Mouse (Mus musculus) megakaryocyte, embryonic 14.5 days (primary cell): ENCODE measurements at regions not wholly inside any gene's neighbourhood (a gene's known extent, or its start where the extent isn't known, plus 50 kb on each side); places are given as distances from the start of the nearest gene placed in this dataset.

Experiments
- H3K27me3 ChIP-seq: replicated peaks from 2 replicates; pipeline ENCODE3; 2012; ENCODE audit warnings: inconsistent platforms
- H3K36me3 ChIP-seq: replicated peaks from 2 replicates; pipeline ENCODE3; 2012; ENCODE audit warnings: low read length, inconsistent platforms, mixed read lengths
- H3K4me1 ChIP-seq: 2 replicates; pipeline ENCODE4 v1.6.1; 2012; ENCODE audit warnings: inconsistent platforms
- H3K4me3 ChIP-seq: replicated peaks from 2 replicates; pipeline ENCODE3; 2012; ENCODE audit warnings: moderate library complexity, mild to moderate bottlenecking, inconsistent platforms
- H3K9me3 ChIP-seq: 2 replicates; pipeline ENCODE4 v1.6.1; 2012; ENCODE audit warnings: inconsistent platforms
- FLI1 ChIP-seq: IDR thresholded peaks from 2 replicates; pipeline ENCODE4 v1.6.1; 2012; ENCODE audit warnings: low read length, inconsistent platforms, mixed read lengths
- GATA1 ChIP-seq: IDR thresholded peaks from 3 replicates; pipeline ENCODE4 v1.6.1; 2012; ENCODE audit warnings: mixed read lengths, low read length, inconsistent platforms, borderline replicate concordance

DNA sequence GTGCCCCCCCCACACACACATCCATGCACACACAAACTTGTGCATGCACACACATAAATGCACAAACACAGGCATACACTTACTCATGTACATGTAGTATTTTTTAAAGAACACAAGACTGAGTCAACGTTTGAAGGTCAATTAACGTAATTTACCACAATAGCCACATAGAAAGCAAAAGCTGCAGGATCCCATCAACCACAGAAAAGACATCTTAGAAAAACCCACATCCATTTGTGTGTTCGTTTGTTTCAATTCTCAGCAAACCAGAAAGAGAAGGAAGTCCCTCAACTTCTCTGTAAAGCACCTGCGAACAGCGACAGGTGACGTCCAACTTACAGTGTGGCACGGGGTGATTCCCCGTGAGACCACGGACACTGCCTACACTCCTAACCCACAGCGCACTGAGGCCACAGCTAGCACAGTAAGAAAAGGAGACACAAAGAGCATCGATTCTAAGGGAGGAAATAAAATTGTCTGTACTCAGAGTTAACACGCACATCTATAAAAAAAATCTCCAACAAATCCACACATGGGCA, 53.8 kb downstream of the Dio3 start:
- no peak for TF ChIP-seq GATA1
- TF ChIP-seq FLI1 = no peak
- Histone ChIP-seq H3K36me3 (no peaks in the 10 kb centered on the region), H3K9me3 (peaks cover 21% of the 10 kb centered on the region), H3K27me3 (no peaks in the 10 kb centered on the region), H3K4me3 (no peak overlapping the region), H3K4me1 (no peaks in the 10 kb centered on the region)

DNA sequence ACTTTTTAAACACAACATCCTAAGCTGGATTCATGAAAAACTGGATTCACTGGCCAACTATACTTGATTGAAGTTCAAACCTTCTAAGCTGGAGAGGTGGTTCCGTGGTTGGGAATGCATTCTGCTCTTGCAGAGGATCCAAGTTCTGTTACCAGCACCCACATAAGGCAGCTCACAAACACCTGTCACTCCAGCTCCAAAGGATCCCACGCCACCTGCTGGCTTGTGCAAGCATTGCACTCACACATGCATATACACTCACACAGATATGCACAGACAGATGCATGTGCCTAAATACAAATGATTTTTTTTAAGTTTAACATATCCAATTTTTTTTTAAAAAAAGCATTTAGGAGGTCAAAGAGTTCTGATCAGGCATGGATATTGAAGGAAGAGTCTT, 55.7 kb downstream of the Dio3 start:
- Histone ChIP-seq H3K27me3 (no peaks in the 10 kb centered on the region), H3K9me3 (peaks cover 21% of the 10 kb centered on the region), H3K36me3 (no peaks in the 10 kb centered on the region), H3K4me1 (no peaks in the 10 kb centered on the region), H3K4me3 (no peak overlapping the region)
- TF ChIP-seq GATA1 (no peak), FLI1 (no peak)

DNA sequence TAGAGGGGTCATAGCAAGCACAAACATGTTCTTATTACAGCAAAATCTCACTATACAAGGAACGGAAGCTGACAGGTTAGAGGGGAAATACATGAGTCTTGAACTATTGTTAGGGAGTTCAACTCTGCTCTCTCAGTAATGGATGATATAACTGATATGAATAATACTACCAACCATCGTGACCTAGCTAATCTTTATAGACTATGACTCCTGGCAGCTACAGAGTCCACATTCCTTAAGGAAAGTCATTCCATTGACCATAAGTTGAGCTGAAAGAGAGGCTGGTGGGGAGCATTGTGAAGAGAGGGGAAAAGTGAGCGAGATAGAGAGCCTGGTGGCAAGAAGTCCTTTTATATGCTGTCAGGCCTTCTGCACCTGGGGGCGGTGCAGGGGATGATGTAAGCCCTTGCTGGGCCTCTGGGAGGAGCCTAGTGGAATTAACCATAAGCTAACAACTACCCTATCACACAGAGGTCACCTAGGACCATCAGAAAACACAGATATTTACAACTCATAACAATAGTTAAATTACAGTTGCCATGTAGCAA, 65.5 kb downstream of the Dio3 start:
- Histone ChIP-seq H3K4me3 (no peak overlapping the region), H3K4me1 (no peaks in the 10 kb centered on the region), H3K27me3 (no peaks in the 10 kb centered on the region), H3K9me3 (no peaks in the 10 kb centered on the region), H3K36me3 (no peaks in the 10 kb centered on the region)
- no peak for TF ChIP-seq GATA1

DNA sequence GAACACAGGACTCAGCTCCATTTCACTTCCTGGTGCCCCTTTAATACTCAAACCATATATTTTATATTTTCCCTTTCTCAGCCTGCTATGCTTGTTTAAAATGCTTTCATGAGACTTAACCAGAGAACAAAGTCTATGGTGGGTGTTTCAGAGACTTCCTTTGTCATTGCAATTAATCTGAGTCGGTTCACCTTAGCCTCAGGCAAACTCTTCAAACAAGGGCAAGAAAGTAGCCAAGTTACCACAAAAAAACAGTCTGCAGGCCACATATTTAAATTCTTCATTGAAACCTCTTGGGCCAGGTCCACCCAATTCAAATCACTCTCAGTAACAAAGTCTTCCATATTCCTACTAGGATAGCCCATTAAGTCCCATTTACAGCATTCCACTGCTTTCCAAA, 70.8 kb downstream of the Dio3 start:
- Histone ChIP-seq H3K4me3 (no peak overlapping the region), H3K4me1 (no peaks in the 10 kb centered on the region), H3K9me3 (no peaks in the 10 kb centered on the region), H3K27me3 (no peaks in the 10 kb centered on the region), H3K36me3 (no peaks in the 10 kb centered on the region)
- no peak for TF ChIP-seq GATA1
- no peak for TF ChIP-seq FLI1

DNA sequence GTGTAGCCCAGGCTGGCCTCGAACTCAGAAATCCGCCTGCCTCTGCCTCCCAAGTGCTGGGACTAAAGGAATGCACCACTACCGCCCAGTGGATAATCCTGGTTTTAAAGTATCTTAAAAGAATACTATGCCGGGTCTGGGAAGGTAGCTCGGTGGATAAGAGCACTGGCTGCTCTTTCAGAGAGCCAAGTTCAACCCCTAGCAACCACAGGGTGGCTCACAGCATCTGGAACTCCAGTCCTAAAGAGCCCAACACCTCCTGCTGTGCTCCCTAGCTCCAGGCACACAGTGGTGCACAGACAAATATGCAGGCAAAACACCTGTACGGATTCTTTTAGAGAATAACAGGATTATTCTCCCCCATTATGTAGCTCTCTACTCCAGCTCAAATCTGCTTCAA, 77.0 kb downstream of the Dio3 start:
- Histone ChIP-seq H3K9me3 (no peaks in the 10 kb centered on the region), H3K4me1 (no peaks in the 10 kb centered on the region), H3K27me3 (peaks cover 5% of the 10 kb centered on the region), H3K36me3 (no peaks in the 10 kb centered on the region), H3K4me3 (no peak overlapping the region)
- TF ChIP-seq FLI1 (no peak), GATA1 (no peak)

DNA sequence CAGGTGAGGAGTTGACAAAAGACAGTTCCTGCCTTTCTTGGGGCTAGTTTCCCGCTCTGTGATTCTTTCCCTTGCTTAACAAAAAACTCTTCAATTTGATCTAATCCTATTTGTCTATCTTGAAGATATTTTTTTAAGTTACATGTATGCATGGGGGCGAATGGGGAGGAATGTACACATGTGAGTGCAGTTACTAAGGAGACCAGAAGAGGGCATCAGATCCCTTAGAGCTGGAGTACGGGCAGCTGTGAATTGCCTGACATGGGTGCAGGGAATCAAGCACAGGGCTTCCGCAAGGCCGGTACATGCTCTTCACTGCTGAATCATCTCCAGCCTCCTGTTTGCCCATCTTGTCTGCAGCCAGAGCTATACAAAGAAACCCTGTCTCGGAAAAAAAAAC, 79.8 kb upstream of the Ppp2r5c start:
- peaks cover 4% of the 10 kb centered on the region for H3K27me3 ChIP-seq
- no peak overlapping the region for H3K4me3 ChIP-seq
- no peaks in the 10 kb centered on the region for H3K36me3 ChIP-seq
- H3K4me1 ChIP-seq = no peaks in the 10 kb centered on the region
- TF ChIP-seq FLI1 (no peak), GATA1 (no peak)
- peaks cover 23% of the 10 kb centered on the region for H3K9me3 ChIP-seq

DNA sequence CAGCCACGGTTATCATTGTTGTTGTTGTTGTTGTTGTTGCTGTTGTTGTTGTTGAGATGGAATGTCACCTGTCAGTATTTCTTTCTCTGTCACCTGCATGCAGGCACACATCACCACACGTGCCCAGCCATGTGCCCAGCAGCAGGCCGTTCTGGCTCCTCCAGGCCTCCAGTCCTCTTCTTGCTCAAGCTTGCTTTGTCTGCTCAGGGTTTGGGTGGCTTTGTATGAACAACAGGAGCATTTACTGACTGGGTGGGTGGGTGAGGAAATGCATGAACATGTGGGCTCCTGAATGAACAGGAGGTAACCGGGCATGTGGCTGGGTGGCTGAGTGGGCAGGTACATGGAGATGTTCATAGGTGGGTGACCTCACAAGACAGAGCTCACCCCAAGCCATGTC, 79.1 kb upstream of the Ppp2r5c start:
- Histone ChIP-seq H3K4me3 (no peak overlapping the region), H3K9me3 (peaks cover 23% of the 10 kb centered on the region), H3K27me3 (peaks cover 10% of the 10 kb centered on the region), H3K36me3 (no peaks in the 10 kb centered on the region), H3K4me1 (no peaks in the 10 kb centered on the region)
- TF ChIP-seq GATA1 = no peak
- no peak for TF ChIP-seq FLI1

DNA sequence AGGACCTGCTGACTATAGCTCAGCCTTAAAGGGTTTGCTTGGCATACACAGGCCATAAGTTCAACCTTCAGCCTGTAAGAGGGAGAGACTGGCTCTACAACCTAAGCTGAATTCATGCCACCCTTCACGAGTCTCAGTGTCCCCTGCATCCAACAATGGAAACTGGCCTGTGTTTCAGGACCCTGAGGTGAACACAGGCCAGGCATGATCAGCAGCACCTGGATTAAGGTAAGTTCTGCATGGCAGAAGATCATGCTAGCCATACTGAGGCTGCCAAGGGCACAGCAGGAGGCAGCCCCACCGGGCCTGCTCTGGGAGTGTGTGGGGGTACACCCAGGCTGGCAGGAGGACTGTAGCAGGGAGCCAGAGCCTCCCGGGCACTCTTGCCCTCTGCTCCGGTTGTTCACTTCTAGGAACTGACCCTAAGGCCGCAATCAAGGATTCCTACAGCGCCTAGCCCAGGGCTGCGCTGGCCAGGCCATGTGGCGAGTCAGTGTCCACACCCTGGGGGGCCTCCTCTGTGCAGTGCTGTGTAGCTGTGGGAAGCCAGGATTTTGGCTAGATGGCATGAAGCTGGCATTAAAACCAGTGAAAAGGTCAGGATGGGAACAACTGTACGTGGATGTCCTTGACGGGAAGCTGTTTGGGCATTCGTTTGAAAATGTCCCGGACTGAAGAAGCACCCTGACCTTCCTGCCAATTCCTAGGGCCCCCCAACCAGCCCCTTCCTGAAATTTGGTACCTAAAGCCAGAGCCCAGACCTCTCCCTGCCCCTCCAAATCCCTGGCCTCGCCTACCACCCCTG, 74.8 kb upstream of the Ppp2r5c start:
- no peaks in the 10 kb centered on the region for H3K36me3 ChIP-seq
- peaks cover 10% of the 10 kb centered on the region for H3K4me1 ChIP-seq
- peaks cover 22% of the 10 kb centered on the region for H3K9me3 ChIP-seq
- H3K27me3 ChIP-seq = peaks cover 41% of the 10 kb centered on the region
- TF ChIP-seq FLI1 (no peak), GATA1 (no peak)
- no peak overlapping the region for H3K4me3 ChIP-seq

DNA sequence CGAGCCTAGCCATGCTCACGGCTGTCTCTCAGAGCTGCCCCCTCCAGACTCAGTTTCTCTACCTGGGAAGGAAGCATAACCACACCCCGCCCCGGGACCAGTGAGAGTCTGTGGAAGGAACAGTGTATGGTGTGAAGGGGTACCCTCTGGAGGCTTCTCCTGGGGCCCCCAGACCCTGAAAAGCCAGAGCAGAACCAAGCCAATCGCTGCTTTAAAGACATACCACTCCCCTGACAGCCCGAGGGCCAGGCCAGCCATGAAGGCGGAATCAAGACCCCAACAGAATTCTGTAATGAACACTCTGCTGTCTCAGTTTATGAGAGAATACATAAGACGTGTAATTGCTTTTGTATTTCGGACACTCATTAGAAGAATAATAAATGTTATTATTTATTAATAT, 73.9 kb upstream of the Ppp2r5c start:
- peaks cover 15% of the 10 kb centered on the region for H3K9me3 ChIP-seq
- H3K4me3 ChIP-seq = no peak overlapping the region
- peaks cover 17% of the 10 kb centered on the region for H3K4me1 ChIP-seq
- TF ChIP-seq GATA1 = no peak
- TF ChIP-seq FLI1 = no peak
- H3K36me3 ChIP-seq = no peaks in the 10 kb centered on the region
- peaks cover 46% of the 10 kb centered on the region for H3K27me3 ChIP-seq

DNA sequence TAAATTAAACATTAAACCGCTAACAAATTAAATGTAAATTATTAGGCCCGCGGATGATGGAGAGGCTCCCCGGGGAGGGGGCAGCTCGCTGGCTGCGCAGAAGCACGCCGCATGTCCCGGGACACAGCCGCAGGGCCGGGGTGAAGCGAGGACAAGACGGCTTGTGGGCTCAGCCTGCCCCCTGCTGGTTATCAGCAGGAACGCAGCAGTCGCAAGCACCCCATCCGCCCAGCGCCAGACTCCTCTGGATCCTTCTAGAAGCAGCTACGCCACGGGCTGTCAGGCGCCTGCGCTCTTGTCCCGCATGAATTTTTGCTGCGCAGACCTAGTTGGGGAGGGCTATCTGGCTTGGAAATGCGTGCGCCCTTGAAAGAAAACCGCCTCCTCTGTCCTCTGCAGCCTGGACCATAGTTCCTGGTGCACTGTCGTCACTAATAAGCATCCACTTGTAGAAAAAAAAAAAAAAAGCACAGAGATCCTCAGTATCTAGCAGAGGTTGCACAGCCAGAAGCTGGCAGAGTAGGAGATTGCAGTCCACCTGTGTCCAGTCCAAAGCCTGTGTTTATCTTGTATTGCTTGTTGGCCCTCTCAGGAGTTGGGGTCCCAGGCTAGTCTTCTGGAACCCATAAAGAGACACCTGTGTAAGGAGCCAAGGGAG, 73.4 kb upstream of the Ppp2r5c start:
- no peak for TF ChIP-seq FLI1
- no peak for TF ChIP-seq GATA1
- peak overlapping the region; percentile 73 for H3K4me3 ChIP-seq

More for the DNA sequence above, 73.4 kb upstream of the Ppp2r5c start:
- Histone ChIP-seq H3K27me3 (peaks cover 46% of the 10 kb centered on the region), H3K9me3 (peaks cover 12% of the 10 kb centered on the region), H3K36me3 (no peaks in the 10 kb centered on the region), H3K4me1 (peaks cover 20% of the 10 kb centered on the region)
